Mouse (Mus musculus) adrenal gland, adult (tissue): ENCODE measurements around the gene Qars.

Experiments
- DNase-seq, 2 experiments: peaks; one replicate each; pipeline ENCODE4 v3.0.0; 2022 to 2023; ENCODE audit warnings: low spot score in 1 of 2; ENCODE audit not compliant: inconsistent age in 2 of 2

Qars gene

GRCm38 (mm10) chr9:108486973-108487530 lies 20.5 kb upstream of the Qars start:
- DNase-seq = no peak

GRCm38 (mm10) chr9:108488403-108488802 lies 19.1 kb upstream of the Qars start:
- peak in 1 of 2 experiments; percentile 30 for DNase-seq

DNA sequence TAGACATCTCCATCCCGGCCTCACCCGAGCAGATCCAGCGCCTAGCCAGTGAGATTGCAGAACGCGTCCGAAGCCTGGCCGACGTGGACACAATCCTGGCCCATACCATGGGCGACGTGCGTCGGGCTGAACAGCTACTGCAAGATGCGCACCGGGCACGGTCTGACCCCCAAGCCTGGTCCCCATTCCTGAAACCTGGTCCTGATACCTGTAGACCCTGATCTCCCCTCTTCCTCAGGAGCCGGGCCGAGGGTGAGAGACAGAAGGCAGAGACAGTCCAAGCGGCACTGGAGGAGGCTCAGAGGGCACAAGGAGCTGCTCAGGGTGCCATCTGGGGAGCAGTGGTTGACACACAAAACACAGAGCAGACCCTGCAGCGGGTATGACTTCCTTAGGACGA lies 18.3 kb upstream of the Qars start:
- DNase-seq = peak in 1 of 2 experiments; percentile 39

DNA sequence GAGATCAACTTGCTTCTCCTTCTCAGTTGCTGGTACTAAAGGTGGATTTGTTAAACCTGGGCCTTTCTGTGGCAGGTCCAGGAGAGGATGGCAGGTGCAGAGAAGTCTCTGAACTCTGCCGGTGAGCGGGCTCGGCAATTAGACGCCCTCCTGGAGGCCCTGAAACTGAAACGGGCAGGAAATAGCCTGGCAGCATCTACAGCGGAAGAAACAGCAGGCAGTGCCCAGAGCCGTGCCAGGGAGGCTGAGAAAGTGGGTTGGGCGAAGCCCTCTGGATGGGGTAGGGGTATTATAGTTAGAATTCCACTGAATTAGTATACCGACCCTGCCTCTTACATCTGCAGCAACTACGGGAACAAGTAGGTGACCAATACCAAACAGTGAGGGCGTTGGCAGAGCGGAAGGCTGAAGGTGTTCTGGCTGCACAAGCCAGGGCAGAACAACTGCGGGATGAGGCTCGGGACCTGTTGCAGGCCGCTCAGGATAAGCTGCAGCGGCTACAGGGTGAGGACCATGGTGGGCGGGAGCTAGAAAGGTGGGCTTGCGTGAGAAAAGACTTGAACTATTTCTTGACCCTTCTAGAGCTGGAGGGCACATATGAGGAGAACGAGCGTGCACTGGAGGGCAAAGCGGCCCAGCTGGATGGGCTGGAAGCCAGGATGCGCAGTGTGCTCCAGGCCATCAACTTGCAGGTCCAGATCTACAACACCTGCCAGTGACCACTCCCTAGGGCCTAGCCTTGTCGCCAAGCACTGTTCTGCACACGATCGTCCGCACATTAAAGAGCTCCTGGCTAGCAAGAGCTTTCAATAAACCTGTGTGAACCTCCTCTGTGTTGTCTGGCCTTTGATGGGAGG lies 17.6 kb upstream of the Qars start:
- peak in 1 of 2 experiments; percentile 63 for DNase-seq

- peak; percentile 97 to 98 for DNase-seq
Measured at GRCm38 (mm10) chr9:108490559-108491285, 16.8 kb upstream of the Qars start, which contains the start of gene Usp19. Gene Usp19 (plus strand): TSS chr9:108490602.

DNA sequence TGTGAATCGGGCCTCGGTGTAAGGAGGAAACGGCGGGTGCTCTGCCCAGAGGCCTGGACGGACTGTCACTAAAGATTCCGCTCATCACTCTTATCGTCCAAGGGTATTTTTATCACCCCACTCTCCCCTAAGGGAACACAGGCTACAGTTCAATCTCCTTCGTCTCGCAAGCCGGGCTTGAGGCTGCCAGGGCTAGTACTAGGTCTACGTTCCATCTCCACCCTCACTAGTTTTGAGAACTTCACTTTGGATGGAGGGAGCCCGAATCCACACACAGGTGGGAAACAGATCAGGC lies 16.3 kb upstream of the Qars start:
- DNase-seq = no peak

- peak; percentile 93 to 95 for DNase-seq
Measured at GRCm38 (mm10) chr9:108492043-108492750, 15.3 kb upstream of the Qars start.

DNA sequence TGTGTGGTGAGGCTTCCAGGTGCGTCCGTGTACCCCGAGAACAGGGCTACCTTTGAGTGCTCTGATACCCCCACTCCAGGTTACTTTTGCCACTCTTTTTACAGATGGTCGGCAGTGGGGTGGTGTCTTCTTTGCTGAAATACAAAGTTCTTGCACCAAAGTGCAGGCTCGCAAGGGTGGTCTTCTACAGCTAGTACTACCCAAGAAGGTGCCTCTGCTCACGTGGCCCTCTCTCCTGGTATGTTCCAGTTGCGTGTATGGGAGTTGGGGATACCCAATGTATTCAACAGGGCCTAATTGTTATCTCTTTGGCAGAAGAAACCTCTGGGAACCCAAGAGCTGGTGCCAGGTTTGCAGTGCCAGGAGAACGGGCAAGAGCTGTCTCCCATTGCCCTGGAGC lies 14.3 kb upstream of the Qars start:
- DNase-seq = no peak

DNA sequence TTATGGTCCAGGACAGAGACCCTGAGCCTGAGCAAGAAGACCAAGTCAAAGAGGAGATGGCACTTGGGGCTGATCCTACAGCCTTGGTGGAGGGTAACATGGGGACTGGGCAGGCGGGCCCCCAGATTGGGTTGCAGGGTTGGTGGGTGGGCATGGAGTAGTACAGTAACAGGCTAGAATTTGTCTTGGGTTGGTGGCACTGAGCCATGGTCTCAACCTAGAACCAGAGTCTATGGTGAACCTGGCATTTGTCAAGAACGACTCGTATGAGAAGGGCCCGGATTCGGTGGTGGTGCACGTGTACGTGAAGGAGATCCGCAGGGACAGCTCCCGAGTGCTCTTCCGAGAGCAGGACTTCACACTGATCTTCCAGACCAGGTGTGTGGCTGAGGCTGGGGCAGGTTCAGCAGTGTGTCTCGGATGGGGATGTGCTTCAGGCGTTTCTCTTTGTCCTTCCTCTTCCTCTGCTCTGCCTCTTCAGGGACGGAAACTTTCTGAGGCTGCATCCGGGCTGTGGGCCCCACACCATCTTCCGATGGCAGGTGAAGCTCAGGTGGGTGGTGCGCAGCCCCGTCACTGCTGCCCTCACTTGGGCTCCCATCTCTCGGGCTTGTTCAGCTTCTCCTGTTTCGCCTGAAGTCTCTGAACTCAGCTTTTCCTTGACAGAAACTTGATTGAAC lies 13.2 kb upstream of the Qars start:
- no peak for DNase-seq

DNA sequence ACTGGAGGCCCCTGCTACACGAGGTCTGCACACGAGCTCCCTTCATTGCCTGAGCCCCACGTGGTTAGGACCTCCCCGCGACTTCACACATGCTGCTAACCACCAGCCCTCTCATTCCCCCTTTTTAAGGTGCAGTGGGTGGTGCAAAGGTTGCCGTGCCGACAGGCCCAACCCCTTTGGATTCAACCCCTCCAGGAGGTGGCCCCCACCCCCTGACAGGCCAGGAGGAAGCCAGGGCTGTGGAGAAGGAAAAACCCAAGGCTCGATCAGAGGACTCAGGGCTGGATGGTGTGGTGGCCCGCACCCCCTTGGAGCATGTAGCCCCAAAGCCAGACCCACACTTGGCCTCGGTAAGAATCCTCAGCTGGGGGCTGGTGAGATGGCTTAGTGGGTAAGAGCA lies 12.6 kb upstream of the Qars start:
- no peak for DNase-seq

- no peak for DNase-seq
Measured at GRCm38 (mm10) chr9:108499231-108499630, 8.3 kb upstream of the Qars start.

- DNase-seq = no peak
Measured at GRCm38 (mm10) chr9:108499943-108500342, 7.6 kb upstream of the Qars start.

DNA sequence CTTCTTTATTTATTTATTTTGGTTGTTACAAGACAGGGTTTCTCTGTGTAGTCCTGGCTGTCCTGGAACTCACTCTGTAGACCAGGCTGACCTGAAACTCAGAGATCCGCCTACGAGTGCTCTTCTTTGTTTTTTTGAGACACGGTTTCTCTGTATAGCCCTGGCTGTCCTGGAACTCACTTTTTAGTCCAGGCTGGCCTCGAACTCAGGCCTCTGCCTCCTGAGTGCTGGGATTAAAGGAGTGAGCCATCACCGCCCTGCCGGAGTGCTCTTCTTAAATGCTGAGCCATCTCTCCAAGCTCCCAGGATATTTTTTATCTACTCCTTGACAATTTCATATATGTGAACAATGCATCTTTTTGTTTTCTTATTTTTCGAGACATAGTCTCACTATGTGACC lies 605 bp upstream of the Qars start:
- DNase-seq = peak in 1 of 2 experiments; percentile 12

DNA sequence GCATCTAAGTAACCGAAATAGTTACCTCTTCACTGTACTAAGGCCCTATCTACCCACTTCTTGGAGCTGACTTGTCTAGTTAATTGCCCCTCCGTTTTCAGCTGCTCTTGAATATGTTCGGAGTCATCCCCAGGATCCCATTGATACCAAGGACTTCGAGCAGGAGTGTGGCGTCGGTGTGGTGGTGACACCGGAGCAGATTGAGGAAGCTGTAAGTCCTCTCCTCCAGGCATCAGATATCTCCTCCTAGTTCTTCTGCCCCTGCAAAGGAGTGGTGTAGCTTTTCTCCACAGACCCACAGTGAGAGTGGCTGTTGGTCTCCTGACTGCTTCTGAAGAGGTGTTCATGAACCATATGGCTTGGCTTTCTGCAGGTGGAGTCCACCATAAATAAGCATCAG lies 1.3 kb downstream of the Qars start:
- peak in 1 of 2 experiments; percentile 15 for DNase-seq

- peak; percentile 96 to 99 for DNase-seq
Measured at GRCm38 (mm10) chr9:108516380-108517251, 9.1 kb downstream of the Qars start, which contains the start of gene Qrich1. Gene Qrich1 (plus strand): TSS chr9:108516806.

DNA sequence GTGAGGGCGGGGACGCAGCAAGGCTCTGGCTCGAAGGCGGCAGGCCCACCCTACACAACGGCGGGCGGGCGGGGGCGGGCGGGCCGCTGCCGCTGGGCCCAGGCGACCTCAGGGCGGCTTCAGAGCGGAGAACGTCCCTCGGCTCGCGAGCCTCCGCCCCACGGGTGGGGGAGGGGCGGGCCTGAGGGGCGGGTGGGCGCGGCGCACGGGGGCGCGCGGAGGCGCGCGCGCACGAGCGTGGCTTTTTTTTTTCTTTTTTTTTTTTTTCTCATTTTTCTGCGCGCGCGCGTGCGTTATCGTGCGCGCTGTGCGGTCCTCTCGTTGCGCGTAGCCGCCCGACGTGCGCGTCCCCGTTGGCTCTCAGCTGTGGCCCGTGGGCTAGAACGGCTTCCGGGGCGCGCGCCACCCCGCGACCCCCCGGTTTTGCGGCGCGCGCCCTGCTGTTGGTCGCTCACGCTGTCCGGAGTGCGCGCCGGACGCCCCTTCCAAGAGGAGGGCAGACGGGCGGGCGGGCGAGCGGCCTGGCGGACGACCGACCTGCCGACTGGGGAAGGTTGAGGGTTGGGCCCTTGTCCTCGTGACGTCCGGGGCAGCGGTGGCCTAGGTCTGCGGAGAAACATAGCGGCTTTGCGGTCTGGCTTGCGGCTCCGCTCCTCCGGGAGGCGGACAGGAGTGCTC lies 9.9 kb downstream of the Qars start:
- DNase-seq = peak; percentile 88 to 94

DNA sequence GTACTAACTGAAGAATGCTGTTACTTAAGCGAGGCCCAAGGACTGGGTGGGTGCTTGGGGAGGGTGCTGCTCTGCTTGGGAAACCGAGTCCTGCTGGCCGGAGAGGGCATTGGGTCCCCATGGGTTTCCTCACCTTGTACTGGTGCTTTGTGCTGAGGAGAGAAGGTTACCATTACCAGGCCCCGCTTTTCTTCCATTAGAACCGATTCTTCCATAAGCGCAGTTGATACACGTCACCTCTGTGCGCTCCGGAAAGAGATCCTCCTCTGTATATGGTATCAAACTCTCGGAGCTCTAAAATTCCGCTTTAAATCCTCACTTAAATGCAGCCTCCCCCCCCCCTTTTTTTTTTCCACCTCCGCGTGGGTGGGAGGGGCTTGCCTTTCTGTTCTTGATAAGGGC lies 10.4 kb downstream of the Qars start:
- no peak for DNase-seq

DNA sequence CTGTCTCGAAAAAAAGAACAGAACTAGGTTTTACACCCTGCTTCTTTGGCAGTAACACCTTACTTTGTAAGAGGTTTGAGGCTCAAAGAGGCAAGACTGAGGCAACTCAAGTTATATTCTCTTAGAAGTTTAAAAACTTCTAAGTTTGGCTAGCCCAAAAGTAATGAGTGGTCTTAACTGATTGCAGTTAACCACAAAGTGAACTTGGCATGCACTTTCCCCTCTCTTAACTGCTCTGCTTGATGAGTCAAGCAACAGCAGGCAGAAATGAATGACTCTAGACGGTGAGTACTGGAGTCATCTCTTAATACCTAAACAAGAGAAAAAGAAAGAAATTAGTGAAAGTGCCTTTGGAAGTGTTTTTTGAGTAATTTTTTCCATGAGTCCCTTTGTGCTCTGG lies 14.1 kb downstream of the Qars start:
- peak in 1 of 2 experiments; percentile 42 for DNase-seq

GRCm38 (mm10) chr9:108523341-108523740 lies 15.8 kb downstream of the Qars start:
- no peak for DNase-seq
